Mouse (Mus musculus): ENCODE results near the gene Slc4a11. TPM values are rescaled to one million over a fixed set of nuclear protein-coding genes. Genes with fewer than 3 reads are reported as not detected.

Slc4a11 gene
- polyA plus RNA-seq, 1 experiment from 2014 or later, result 1.8 TPM

Other genes with a start within 250 kb of the Slc4a11 start
- 152 and 160 TPM in 2 replicates for gene Ptpra, start 247.2 kb downstream of the Slc4a11 start, polyA plus RNA-seq (2015; fragmentation: Nextera tagmentation; extraction: Ambion mirVana)
- gene Mrps26, start 133.8 kb downstream of the Slc4a11 start, polyA plus RNA-seq (2015; fragmentation: Nextera tagmentation; extraction: Ambion mirVana), result 76.3 and 86.2 TPM in 2 replicates
- 2.4 TPM in 1 of 2 replicates, not detected in the other for gene Oxt, start 121.3 kb downstream of the Slc4a11 start, polyA plus RNA-seq (2015; fragmentation: Nextera tagmentation; extraction: Ambion mirVana)
- 4.7 and 23.5 TPM in 2 replicates for gene Avp, start 115.0 kb downstream of the Slc4a11 start, polyA plus RNA-seq (2015; fragmentation: Nextera tagmentation; extraction: Ambion mirVana)
- 12.5 and 17.2 TPM in 2 replicates for gene Fastkd5, start 67.5 kb downstream of the Slc4a11 start, polyA plus RNA-seq (2015; fragmentation: Nextera tagmentation; extraction: Ambion mirVana)
- 13.7 and 14.7 TPM in 2 replicates for gene Ubox5, start 67.5 kb downstream of the Slc4a11 start, polyA plus RNA-seq (2015; fragmentation: Nextera tagmentation; extraction: Ambion mirVana)
- gene Lzts3, start 54.7 kb downstream of the Slc4a11 start, polyA plus RNA-seq (2015; fragmentation: Nextera tagmentation; extraction: Ambion mirVana), result 8.4 and 11.3 TPM in 2 replicates
- gene Ddrgk1, start 32.9 kb downstream of the Slc4a11 start, polyA plus RNA-seq (2015; fragmentation: Nextera tagmentation; extraction: Ambion mirVana), result 57.1 and 62.3 TPM in 2 replicates
- gene Itpa, start 29.9 kb downstream of the Slc4a11 start, polyA plus RNA-seq (2015; fragmentation: Nextera tagmentation; extraction: Ambion mirVana), result 117 and 124 TPM in 2 replicates
- gene 4930402H24Rik, start 208.9 kb upstream of the Slc4a11 start, polyA plus RNA-seq (2015; fragmentation: Nextera tagmentation; extraction: Ambion mirVana), result 93.7 and 109 TPM in 2 replicates
- 12.2 and 14.8 TPM in 2 replicates for gene Atrn, start 209.0 kb upstream of the Slc4a11 start, polyA plus RNA-seq (2015; fragmentation: Nextera tagmentation; extraction: Ambion mirVana)